Mouse (Mus musculus): Measurements from ENCODE around the gene Pde4dip.

GRCm38 (mm10) chr3:97661206-97661605 is 227.3 kb downstream of the Pde4dip start:
- no peak for TF ChIP-seq CTCF (conservative IDR thresholded peaks at IDR 0.05; ENCODE audit: insufficient read depth, insufficient read length, low read depth, low read length)
- no peak for TF ChIP-seq POLR2A (IDR thresholded peaks at IDR 0.05; ENCODE audit: low read depth, low read length)
